Comparison of ENCODE assay signal across 13 mouse cellular contexts in the genomic region with DNA sequence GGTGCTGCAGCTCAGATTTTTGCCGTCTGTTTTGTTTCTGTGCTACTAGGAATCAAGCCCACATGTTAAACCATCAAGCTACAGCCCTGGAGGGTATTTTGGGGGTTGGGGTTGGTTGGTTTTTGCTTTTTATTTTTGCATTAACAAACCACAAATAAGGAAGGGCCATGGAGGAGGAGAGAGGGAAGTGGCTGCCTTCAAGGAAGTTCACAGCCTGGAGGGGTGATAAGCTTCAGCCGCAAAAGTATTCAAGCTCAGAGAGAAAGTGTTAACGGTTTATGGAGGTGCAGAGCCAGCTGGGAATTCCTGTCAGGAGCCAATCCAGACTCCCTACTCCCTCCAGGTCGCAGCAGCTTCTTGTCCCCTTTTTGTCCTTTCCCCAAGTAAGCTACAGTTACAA. TPM values are rescaled to one million over a fixed set of nuclear protein-coding genes. Genes with fewer than 3 reads are reported as not detected.
A peak's percentile ranks its signal among the peaks of the same experiment; 100 is the strongest.
DNase-seq lines count a peak whose midpoint lies in the region; ATAC-seq and TF ChIP-seq lines count a peak whose summit lies in the region.
"Had no signal": no experiment of that assay in that cellular context is flagged by ENCODE, and none has a peak within 500 bp of the region (broad histone marks: within the 10 kb centered on the region; RNA-seq: fewer than 3 reads in every experiment).

No protein-coding gene starts in this region.

- no peak for DNase-seq in heart, adult 2 months
- DNase-seq in MEL (ENCODE audit: low read depth, low spot score), result peak; percentile 82
- DNase-seq in cerebellum, adult 2 months, result no peak
- DNase-seq in right cerebral cortex, postnatal 4 days, result no peak
- DNase-seq: adrenal gland, postnatal 10 days; kidney, postnatal 14 days; lung, postnatal 14 days; thymus, postnatal 4 days had no signal

- TF ChIP-seq CTCF in heart, adult 2 months (IDR thresholded peaks at IDR 0.05), result no peak
- TF ChIP-seq CTCF in MEL (IDR thresholded peaks at IDR 0.05 in 2 of 3, conservative IDR thresholded peaks at IDR 0.05 in 1 of 3; ENCODE audit: control insufficient read depth in 1 of 3, insufficient read depth in 1 of 3, low read depth in 2 of 3, low read length in 3 of 3, poor library complexity in 1 of 3, severe bottlenecking in 1 of 3), result no peak
- TF ChIP-seq CTCF in cerebellum, adult 2 months (IDR thresholded peaks at IDR 0.05; ENCODE audit: borderline replicate concordance, insufficient read depth, low read depth, low read length), result no peak

- no peak for TF ChIP-seq POLR2A in heart, adult 2 months (IDR thresholded peaks at IDR 0.05; ENCODE audit: insufficient read depth, low read depth, low read length)
- peak in 1 of 2 experiments; percentile 48; a peak in 1 of 4 replicates for TF ChIP-seq POLR2A in MEL (IDR thresholded peaks at IDR 0.05; ENCODE audit: control insufficient read depth in 1 of 2, insufficient read depth in 1 of 2, low read depth in 1 of 2, low read length in 2 of 2, poor library complexity in 1 of 2)
- TF ChIP-seq POLR2A in cerebellum, adult 2 months (IDR thresholded peaks at IDR 0.05; ENCODE audit: borderline replicate concordance, insufficient read depth, low read length), result no peak

- no peaks in the 10 kb centered on the region for H3K79me2 ChIP-seq in heart, adult 2 months (replicated peaks; ENCODE audit: control insufficient read depth, insufficient read depth, low read length)
- H3K79me2 ChIP-seq in MEL (ENCODE audit: control insufficient read depth, insufficient read depth, low read length, poor library complexity), result no peaks in the 10 kb centered on the region

- no peak overlapping the region for H3K4me2 ChIP-seq in heart, embryonic 14.5 days (ENCODE audit: low read length)
- H3K4me2 ChIP-seq in embryonic facial prominence, embryonic 13.5 days, result peak overlapping the region; percentile 24; the same call in 1 of the 2 replicates
- H3K4me2 ChIP-seq: neural tube, embryonic 15.5 days had no signal

- H3K27me3 ChIP-seq in heart, embryonic 14.5 days (ENCODE audit: control insufficient read depth, insufficient read depth, low read length), result no peaks in the 10 kb centered on the region
- no peaks in the 10 kb centered on the region for H3K27me3 ChIP-seq in heart, adult 2 months (ENCODE audit: control insufficient read depth, insufficient read depth, low read length)
- no peaks in the 10 kb centered on the region for H3K27me3 ChIP-seq in MEL (ENCODE audit: control insufficient read depth in 1 of 2, insufficient read depth in 2 of 2, low read length in 2 of 2)
- no peaks in the 10 kb centered on the region for H3K27me3 ChIP-seq in embryonic facial prominence, embryonic 13.5 days
- no peaks in the 10 kb centered on the region for H3K27me3 ChIP-seq in cerebellum, adult 2 months (ENCODE audit: control insufficient read depth, insufficient read depth, low read length)
- H3K27me3 ChIP-seq: neural tube, embryonic 15.5 days had no signal

- H3K9me3 ChIP-seq in heart, embryonic 14.5 days (ENCODE audit: control insufficient read depth, low read length), result no peaks in the 10 kb centered on the region
- H3K9me3 ChIP-seq in MEL (replicated peaks; ENCODE audit: insufficient read depth, low read length), result no peaks in the 10 kb centered on the region
- no peaks in the 10 kb centered on the region for H3K9me3 ChIP-seq in embryonic facial prominence, embryonic 13.5 days
- H3K9me3 ChIP-seq: forebrain, embryonic 10.5 days; neural tube, embryonic 15.5 days had no signal

- WGBS in heart, embryonic 14.5 days, result 15% methylated on average over 4 of the region's 4 CpGs
- 32% methylated on average over 4 of the region's 4 CpGs for WGBS in heart, adult 2 months
- WGBS in embryonic facial prominence, embryonic 13.5 days, result 22% methylated on average over 4 of the region's 4 CpGs
- 76% methylated on average over 4 of the region's 4 CpGs for WGBS in cerebellum, adult 2 months

- H3K4me1 ChIP-seq in heart, embryonic 14.5 days (ENCODE audit: control insufficient read depth in 2 of 2, insufficient read depth in 2 of 2, low read length in 2 of 2), result peaks cover 24 to 40% of the 10 kb centered on the region in 2 experiments
- peaks cover 17% of the 10 kb centered on the region for H3K4me1 ChIP-seq in heart, adult 2 months (ENCODE audit: control insufficient read depth, insufficient read depth, low read length)
- peaks cover 17 to 49% of the 10 kb centered on the region in 2 experiments for H3K4me1 ChIP-seq in MEL (ENCODE audit: control insufficient read depth in 1 of 2, insufficient read depth in 2 of 2, low read length in 2 of 2)
- H3K4me1 ChIP-seq in embryonic facial prominence, embryonic 13.5 days, result peaks cover 22% of the 10 kb centered on the region
- H3K4me1 ChIP-seq in cerebellum, adult 2 months (ENCODE audit: control insufficient read depth, insufficient read depth, low read length), result no peaks in the 10 kb centered on the region
- H3K4me1 ChIP-seq: neural tube, embryonic 15.5 days had no signal

- peaks cover 54% of the 10 kb centered on the region for H3K36me3 ChIP-seq in heart, embryonic 14.5 days (ENCODE audit: control insufficient read depth, insufficient read depth, low read length)
- peaks cover 7% of the 10 kb centered on the region for H3K36me3 ChIP-seq in heart, adult 2 months (ENCODE audit: control insufficient read depth, insufficient read depth, low read length)
- H3K36me3 ChIP-seq in MEL (ENCODE audit: control insufficient read depth in 1 of 2, insufficient read depth in 2 of 2, low read length in 2 of 2), result peaks cover 0 to 38% of the 10 kb centered on the region in 2 experiments; a peak in 2 of 4 replicates
- peaks cover 45% of the 10 kb centered on the region for H3K36me3 ChIP-seq in embryonic facial prominence, embryonic 13.5 days

- no peak for ATAC-seq in heart, embryonic 14.5 days (ENCODE audit: insufficient number of reproducible peaks, insufficient read depth, low FRiP score, low read depth)
- no peak for ATAC-seq in embryonic facial prominence, embryonic 13.5 days (ENCODE audit: insufficient number of reproducible peaks, insufficient read depth, low FRiP score, low TSS enrichment, low read depth)
- ATAC-seq in megakaryocyte, adult 5-6 weeks (ENCODE audit: poor library complexity, severe bottlenecking), result peak; percentile 60

- intact Hi-C loops in heart, adult 2 months (cut with DNase I), result no loop called here

- TF ChIP-seq EP300 in heart, adult 2 months (IDR thresholded peaks at IDR 0.05; ENCODE audit: insufficient read depth, low read depth, low read length), result no peak
- TF ChIP-seq EP300 in MEL (IDR thresholded peaks at IDR 0.05; ENCODE audit: low read depth in 1 of 2, low read length in 2 of 2), result peak; percentile 83 to 85

- no peak for TF ChIP-seq RAD21 in MEL (IDR thresholded peaks at IDR 0.05; ENCODE audit: low read depth, low read length)

- peak overlapping the region; percentile 47 to 65 for H3K27ac ChIP-seq in heart, embryonic 14.5 days (replicated peaks in 1 of 2; ENCODE audit: control insufficient read depth in 1 of 2, insufficient read depth in 1 of 2, low read depth in 2 of 2, low read length in 2 of 2)
- no peak overlapping the region; the same call in 1 of the 2 replicates for H3K27ac ChIP-seq in heart, adult 2 months
- peak overlapping the region; percentile 84 for H3K27ac ChIP-seq in MEL (ENCODE audit: control insufficient read depth, low read depth, low read length)
- peak overlapping the region; percentile 73; the same call in 1 of the 2 replicates for H3K27ac ChIP-seq in embryonic facial prominence, embryonic 13.5 days
- no peak overlapping the region for H3K27ac ChIP-seq in cerebellum, adult 2 months (ENCODE audit: insufficient read depth, low read length)
- H3K27ac ChIP-seq: forebrain, embryonic 10.5 days; neural tube, embryonic 15.5 days had no signal

- H3K4me3 ChIP-seq in heart, embryonic 14.5 days (ENCODE audit: control insufficient read depth in 1 of 2, insufficient read depth in 1 of 2, low read depth in 1 of 2, low read length in 2 of 2), result no peak overlapping the region
- H3K4me3 ChIP-seq in heart, adult 2 months, result no peak overlapping the region
- peak overlapping the region; percentile 15 to 28 for H3K4me3 ChIP-seq in MEL (ENCODE audit: control insufficient read depth in 1 of 2, insufficient read depth in 1 of 2, low read depth in 2 of 2, low read length in 2 of 2)
- no peak overlapping the region for H3K4me3 ChIP-seq in embryonic facial prominence, embryonic 13.5 days
- H3K4me3 ChIP-seq in cerebellum, adult 2 months (replicated peaks; ENCODE audit: insufficient read depth, low read depth, low read length), result no peak overlapping the region
- H3K4me3 ChIP-seq: forebrain, embryonic 10.5 days; neural tube, embryonic 15.5 days had no signal

- H3K9ac ChIP-seq in heart, embryonic 14.5 days (ENCODE audit: low read length), result peak overlapping the region; percentile 48; the same call in 1 of the 2 replicates
- no peak overlapping the region for H3K9ac ChIP-seq in heart, adult 2 months (ENCODE audit: low read depth, low read length)
- peak overlapping the region; percentile 52 for H3K9ac ChIP-seq in MEL (ENCODE audit: control insufficient read depth, low read depth, low read length, poor library complexity, severe bottlenecking)
- peak overlapping the region; percentile 41 for H3K9ac ChIP-seq in embryonic facial prominence, embryonic 13.5 days
- H3K9ac ChIP-seq: neural tube, embryonic 15.5 days had no signal

RNA-seq across cellular contexts. Expression of a gene that starts 8.8 kb away (rescaled TPM):
- 2.2 and 2.3 TPM in 2 replicates for polyA plus RNA-seq in heart, embryonic 14.5 days (2014; fragmentation: Nextera tagmentation; extraction: Ambion mirVana)
- 1 to 10 TPM; 4.4 to 6.9 TPM for total RNA-seq in heart, adult 2 months (2021)
- 14.2 and 17.3 TPM in 2 replicates for polyA plus RNA-seq in heart, adult 2 months (2012; rRNA removed)
- 2.5 and 2.8 TPM in 2 replicates for total RNA-seq in MEL (2012; rRNA removed)
- 10 to 100 TPM in 1 of 2 experiments, not detected in 1; 10.9 TPM for polyA plus RNA-seq in MEL (2012; ENCODE audit: insufficient read depth in 1 of 2, insufficient read length in 2 of 2, low read depth in 1 of 2, low replicate concordance in 2 of 2, missing spikeins in 1 of 2)
- polyA plus RNA-seq in embryonic facial prominence, embryonic 13.5 days (2015; fragmentation: Nextera tagmentation; extraction: Ambion mirVana), result 2.3 and 3.0 TPM in 2 replicates
- 10.9 and 12.6 TPM in 2 replicates for total RNA-seq in megakaryocyte, adult 5-6 weeks (2015)
- total RNA-seq in megakaryocyte, adult 5-6 weeks (2017), result 5.1 and 7.2 TPM in 2 replicates
- polyA plus RNA-seq in cerebellum, adult 2 months (2012; rRNA removed), result 4.0 and 4.2 TPM in 2 replicates

RNA-seq across cellular contexts. Expression of a gene that starts 9.7 kb away (rescaled TPM):
- 0.90 and 1.3 TPM in 2 replicates for polyA plus RNA-seq in heart, embryonic 14.5 days (2014; fragmentation: Nextera tagmentation; extraction: Ambion mirVana)
- under 1 TPM; 0.36 to 0.37 TPM for total RNA-seq in heart, adult 2 months (2021)
- 1.7 and 2.1 TPM in 2 replicates for polyA plus RNA-seq in heart, adult 2 months (2012; rRNA removed)
- total RNA-seq in MEL (2012; rRNA removed), result 0.12 and 0.20 TPM in 2 replicates
- 1 to 10 TPM in 1 of 2 experiments, not detected in 1; 1.9 TPM for polyA plus RNA-seq in MEL (2012; ENCODE audit: insufficient read depth in 1 of 2, insufficient read length in 2 of 2, low read depth in 1 of 2, low replicate concordance in 2 of 2, missing spikeins in 1 of 2)
- 5.9 and 6.0 TPM in 2 replicates for polyA plus RNA-seq in embryonic facial prominence, embryonic 13.5 days (2015; fragmentation: Nextera tagmentation; extraction: Ambion mirVana)
- total RNA-seq in megakaryocyte, adult 5-6 weeks (2015), result 0.56 and 0.87 TPM in 2 replicates
- total RNA-seq in megakaryocyte, adult 5-6 weeks (2017), result 0.73 and 0.77 TPM in 2 replicates
- 51.7 and 62.0 TPM in 2 replicates for polyA plus RNA-seq in cerebellum, adult 2 months (2012; rRNA removed)

RNA-seq across cellular contexts. Expression of a gene that starts 12.8 kb away (rescaled TPM):
- polyA plus RNA-seq in heart, embryonic 14.5 days (2014; fragmentation: Nextera tagmentation; extraction: Ambion mirVana), result 81.1 and 88.6 TPM in 2 replicates
- 10 to 100 TPM; 24.1 to 26.6 TPM for total RNA-seq in heart, adult 2 months (2021)
- polyA plus RNA-seq in heart, adult 2 months (2012; rRNA removed), result 43.6 and 51.9 TPM in 2 replicates
- total RNA-seq in MEL (2012; rRNA removed), result 123 and 149 TPM in 2 replicates
- 10 to 100 TPM in 1 of 2 experiments, not detected in 1; 94.5 TPM for polyA plus RNA-seq in MEL (2012; ENCODE audit: insufficient read depth in 1 of 2, insufficient read length in 2 of 2, low read depth in 1 of 2, low replicate concordance in 2 of 2, missing spikeins in 1 of 2)
- 121 TPM in 2 replicates for polyA plus RNA-seq in embryonic facial prominence, embryonic 13.5 days (2015; fragmentation: Nextera tagmentation; extraction: Ambion mirVana)
- total RNA-seq in megakaryocyte, adult 5-6 weeks (2015), result 65.7 and 72.3 TPM in 2 replicates
- 33.0 and 40.9 TPM in 2 replicates for total RNA-seq in megakaryocyte, adult 5-6 weeks (2017)
- 106 and 110 TPM in 2 replicates for polyA plus RNA-seq in cerebellum, adult 2 months (2012; rRNA removed)

RNA-seq across cellular contexts. Expression of a gene that starts 12.9 kb away (rescaled TPM):
- polyA plus RNA-seq in heart, embryonic 14.5 days (2014; fragmentation: Nextera tagmentation; extraction: Ambion mirVana), result 1.2 and 1.4 TPM in 2 replicates
- total RNA-seq in heart, adult 2 months (2021), result 1 to 10 TPM in 1 of 2 experiments, under 1 TPM in 1; 0.93 to 1.1 TPM
- 1.6 and 2.2 TPM in 2 replicates for polyA plus RNA-seq in heart, adult 2 months (2012; rRNA removed)
- 2.6 and 3.2 TPM in 2 replicates for total RNA-seq in MEL (2012; rRNA removed)
- 1 to 10 TPM in 1 of 2 experiments, not detected in 1; 6.1 TPM for polyA plus RNA-seq in MEL (2012; ENCODE audit: insufficient read depth in 1 of 2, insufficient read length in 2 of 2, low read depth in 1 of 2, low replicate concordance in 2 of 2, missing spikeins in 1 of 2)
- polyA plus RNA-seq in embryonic facial prominence, embryonic 13.5 days (2015; fragmentation: Nextera tagmentation; extraction: Ambion mirVana), result 1.3 and 1.8 TPM in 2 replicates
- 0.89 and 1.8 TPM in 2 replicates for total RNA-seq in megakaryocyte, adult 5-6 weeks (2015)
- 1.7 and 3.1 TPM in 2 replicates for total RNA-seq in megakaryocyte, adult 5-6 weeks (2017)
- polyA plus RNA-seq in cerebellum, adult 2 months (2012; rRNA removed), result 5.0 and 6.3 TPM in 2 replicates

RNA-seq across cellular contexts. Expression of a gene that starts 33.6 kb away (rescaled TPM):
- polyA plus RNA-seq in heart, embryonic 14.5 days (2014; fragmentation: Nextera tagmentation; extraction: Ambion mirVana), result 3.4 TPM in 2 replicates
- under 1 TPM; 0.70 to 0.73 TPM for total RNA-seq in heart, adult 2 months (2021)
- 2.8 and 3.5 TPM in 2 replicates for polyA plus RNA-seq in heart, adult 2 months (2012; rRNA removed)
- 1.0 and 1.3 TPM in 2 replicates for total RNA-seq in MEL (2012; rRNA removed)
- polyA plus RNA-seq in MEL (2012; ENCODE audit: insufficient read depth in 1 of 2, insufficient read length in 2 of 2, low read depth in 1 of 2, low replicate concordance in 2 of 2, missing spikeins in 1 of 2), result 1 to 10 TPM in 1 of 2 experiments, not detected in 1; 2.9 TPM
- polyA plus RNA-seq in embryonic facial prominence, embryonic 13.5 days (2015; fragmentation: Nextera tagmentation; extraction: Ambion mirVana), result 6.0 and 6.7 TPM in 2 replicates
- 0.46 and 0.58 TPM in 2 replicates for total RNA-seq in megakaryocyte, adult 5-6 weeks (2015)
- 0.20 and 0.51 TPM in 2 replicates for total RNA-seq in megakaryocyte, adult 5-6 weeks (2017)
- polyA plus RNA-seq in cerebellum, adult 2 months (2012; rRNA removed), result 12.4 and 15.2 TPM in 2 replicates

Comparison
In these comparisons a context has a peak if more than half of its experiments do, and no peak if none do; other contexts are left out.
1. H3K27ac ChIP-seq: peak in heart, embryonic 14.5 days (2 of 2), MEL (single experiment) and embryonic facial prominence, embryonic 13.5 days (single experiment); none in heart, adult 2 months (single experiment) and cerebellum, adult 2 months (single experiment).
2. H3K4me3 ChIP-seq: peak in MEL (2 of 2); none in heart, embryonic 14.5 days (0 of 2), heart, adult 2 months (single experiment), embryonic facial prominence, embryonic 13.5 days (single experiment) and cerebellum, adult 2 months (single experiment).